Mouse (Mus musculus) adrenal gland, postnatal 0 days (tissue): ENCODE data around the gene Olfml1. TPM values are rescaled to one million over a fixed set of nuclear protein-coding genes. Genes with fewer than 3 reads are reported as not detected.

ENCODE experiments used
- polyA plus RNA-seq: library from polyadenylated mRNA; unstranded; fragments of >200 nt; fragmentation: Nextera tagmentation; extraction: Ambion mirVana; gene quantifications from 2 replicates; pipeline ENCODE4 v1.2.1, GENCODE M21; 2015

The Olfml1 gene
- 22.7 and 51.7 TPM in 2 replicates for polyA plus RNA-seq

DNA sequence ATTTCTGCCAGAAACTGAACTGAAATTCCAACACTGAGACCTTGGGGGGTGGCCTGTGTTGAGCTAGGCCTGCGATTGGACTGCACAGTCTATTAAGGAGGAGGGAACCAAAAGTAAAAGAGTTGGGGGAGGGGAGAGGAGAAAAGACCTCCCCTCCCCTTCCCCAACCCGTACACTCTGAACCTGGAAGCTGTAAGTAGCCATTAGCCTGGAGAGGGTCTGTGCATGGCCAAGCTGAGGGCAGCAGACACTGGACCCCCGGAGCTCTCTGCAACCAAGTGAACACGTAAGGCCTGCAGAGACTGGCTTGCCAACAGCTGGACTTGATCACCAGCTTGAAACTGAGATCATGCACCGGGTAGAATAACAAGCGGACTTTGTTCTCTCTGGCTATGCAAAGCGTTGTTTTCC is at the start of gene Olfml1:
Gene Olfml1 (plus strand): TSS at position 186 of the 411 bp plus-strand sequence.

DNA sequence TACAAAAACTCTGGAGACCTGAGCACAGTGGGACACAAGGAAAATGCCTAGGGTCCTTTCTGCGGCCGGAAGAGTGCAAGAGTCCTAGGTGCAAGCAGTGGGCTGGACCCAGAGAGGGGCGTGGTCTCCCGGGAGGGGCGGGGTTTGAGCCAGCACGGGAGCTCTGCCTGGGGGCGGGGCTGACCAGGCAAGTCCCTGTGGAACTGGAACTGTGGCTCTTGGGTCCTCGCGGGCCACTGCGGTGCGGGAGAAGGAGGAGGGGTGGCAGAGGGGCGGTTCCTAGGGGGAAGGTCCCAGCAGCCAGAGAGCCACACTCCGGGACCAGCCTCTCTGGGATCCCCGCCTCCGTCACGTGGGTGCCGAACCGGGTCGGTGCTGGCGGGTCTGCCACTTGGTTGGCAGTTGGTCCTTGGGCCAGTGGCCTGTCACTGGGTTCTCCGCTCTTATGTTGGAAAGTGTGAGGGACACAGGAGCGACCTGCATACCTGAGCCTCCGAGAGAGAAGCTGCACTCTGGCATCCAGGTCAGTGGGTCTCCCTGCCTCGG is 27.7 kb downstream of the Olfml1 start, which contains the start of gene Ppfibp2:
Gene Ppfibp2 (plus strand): TSS at position 351 of the 546 bp plus-strand sequence.

DNA sequence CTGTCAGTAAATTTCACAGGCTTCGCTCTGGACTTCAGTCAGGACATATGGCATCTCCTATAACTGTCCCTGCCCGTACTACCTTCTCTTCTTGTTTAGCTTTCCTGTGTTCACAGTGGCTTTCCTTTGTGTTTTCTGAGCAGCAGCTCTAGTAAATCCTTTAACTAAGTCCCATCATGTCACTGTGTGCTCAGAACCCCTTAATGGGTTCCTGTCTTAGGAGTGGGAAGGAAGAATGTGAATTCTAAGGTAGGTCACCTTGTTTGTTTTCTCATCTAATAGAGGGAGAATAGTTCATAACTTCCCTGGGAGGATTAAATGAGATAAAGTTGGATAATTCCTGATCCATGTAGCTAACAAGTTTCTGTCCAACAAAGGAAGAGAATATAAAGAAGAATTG is 57.8 kb downstream of the Olfml1 start, which contains the start of gene 5330417H12Rik:
Gene 5330417H12Rik (minus strand): TSS at position 101 of the 400 bp plus-strand sequence.

Other genes with a start within 250 kb of the Olfml1 start
- 5.1 and 13.2 TPM in 2 replicates for gene Syt9, start 196.7 kb upstream of the Olfml1 start, polyA plus RNA-seq
- 4.9 and 7.2 TPM in 2 replicates for gene Ppfibp2, start 27.8 kb downstream of the Olfml1 start, polyA plus RNA-seq
- gene 5330417H12Rik, start 57.7 kb downstream of the Olfml1 start, polyA plus RNA-seq = not detected in 2 replicates
- 0.14 and 0.15 TPM in 2 replicates for gene Cyb5r2, start 190.6 kb downstream of the Olfml1 start, polyA plus RNA-seq
- not detected in 2 replicates for gene Ovch2, start 233.8 kb downstream of the Olfml1 start, polyA plus RNA-seq
- gene Olfr467, start 244.8 kb downstream of the Olfml1 start, polyA plus RNA-seq = not detected in 2 replicates